Mouse (Mus musculus) liver, embryonic 15.5 days (tissue): ENCODE data around the gene Myg1. TPM values are rescaled to one million over a fixed set of nuclear protein-coding genes. Genes with fewer than 3 reads are reported as not detected.
A peak's percentile ranks its signal among the peaks of the same experiment; 100 is the strongest.

ENCODE experiments used
- ATAC-seq: fragments of 200-750 bp; cut with Nextera tagmentation; 2 replicates; pipeline ENCODE4 v1.8.0; 2017; ENCODE audit warnings: moderate number of reproducible peaks, mild to moderate bottlenecking, moderate library complexity; ENCODE audit not compliant: insufficient read depth
- H3K27ac ChIP-seq: fragments of 300-500 bp; sonication (generic); replicated peaks from 2 replicates; pipeline ENCODE4 v1.5.1; 2015; ENCODE audit warnings: mild to moderate bottlenecking, inconsistent platforms
- H3K27me3 ChIP-seq: fragments of 300-500 bp; sonication (generic); 2 replicates; pipeline ENCODE4 v1.6.1; 2015; ENCODE audit warnings: mild to moderate bottlenecking, inconsistent platforms
- H3K36me3 ChIP-seq: fragments of 300-500 bp; sonication (generic); replicated peaks from 2 replicates; pipeline ENCODE4 v1.6.1; 2015; ENCODE audit warnings: moderate library complexity, mild to moderate bottlenecking, inconsistent platforms
- H3K4me1 ChIP-seq: fragments of 300-500 bp; sonication (generic); replicated peaks from 2 replicates; pipeline ENCODE4 v1.6.1; 2015; ENCODE audit warnings: inconsistent platforms
- H3K4me2 ChIP-seq: fragments of 300-500 bp; sonication (generic); 2 replicates; pipeline ENCODE4 v1.6.1; 2015; ENCODE audit warnings: moderate library complexity, mild to moderate bottlenecking, inconsistent platforms
- H3K4me3 ChIP-seq: fragments of 300-500 bp; sonication (generic); replicated peaks from 2 replicates; pipeline ENCODE4 v1.5.1; 2015; ENCODE audit warnings: mild to moderate bottlenecking, inconsistent platforms
- H3K9ac ChIP-seq: fragments of 300-500 bp; sonication (generic); 2 replicates; pipeline ENCODE4 v1.6.1; 2015; ENCODE audit warnings: moderate library complexity, mild to moderate bottlenecking, inconsistent platforms
- H3K9me3 ChIP-seq: fragments of 300-500 bp; sonication (generic); replicated peaks from 2 replicates; pipeline ENCODE4 v1.6.1; 2016; ENCODE audit warnings: inconsistent platforms
- WGBS: fragments of 180-500 bp; shearing (Covaris S2); methylation state at CpG from one replicate; pipeline ENCODE4 v1.1.7; 2015; ENCODE audit warnings: mixed read lengths; ENCODE audit not compliant: insufficient replicate concordance; 5-methylcytosine and 5-hydroxymethylcytosine counted together
- polyA plus RNA-seq: library from polyadenylated mRNA; unstranded; fragments of >200 nt; fragmentation: Nextera tagmentation; extraction: Ambion mirVana; gene quantifications from 2 replicates; pipeline ENCODE4 v1.2.1, GENCODE M21; 2015

Myg1 gene
- polyA plus RNA-seq, 1 experiment from 2014 or later: 40.1 TPM

GRCm38 (mm10) chr15:102346444-102346843, 14.9 kb downstream of the Myg1 start:
- Histone ChIP-seq H3K27ac (no peak overlapping the region), H3K4me3 (no peak overlapping the region), H3K4me2 (no peak overlapping the region), H3K27me3 (no peaks in the 10 kb centered on the region), H3K4me1 (peaks cover 18% of the 10 kb centered on the region), H3K9ac (no peak overlapping the region), H3K36me3 (peaks cover 58% of the 10 kb centered on the region), H3K9me3 (no peaks in the 10 kb centered on the region)
- ATAC-seq: no peak
- 72% methylated on average over 4 of the region's 4 CpGs for WGBS

GRCm38 (mm10) chr15:102350138-102350941, 18.8 kb downstream of the Myg1 start, which contains the start of gene Aaas:
Aaas (minus strand) TSS chr15:102350771.
- peaks cover 29% of the 10 kb centered on the region for H3K27me3 ChIP-seq
- peak within 1 kb of the TSS; percentile 82 for H3K9ac ChIP-seq
- H3K9me3 ChIP-seq: no peaks in the 10 kb centered on the region
- H3K27ac ChIP-seq: peak within 1 kb of the TSS; percentile 76
- peak within 1 kb of the TSS; percentile 71 for H3K4me2 ChIP-seq
- peak within 1 kb of the TSS; percentile 85 for H3K4me3 ChIP-seq
- H3K4me1 ChIP-seq: peaks cover 24% of the 10 kb centered on the region
- under 1% methylated on average over 56 of the region's 56 CpGs for WGBS
- peak; percentile 89 for ATAC-seq
- peaks cover 27% of the 10 kb centered on the region for H3K36me3 ChIP-seq

- peak overlapping the region; percentile 71 for H3K4me2 ChIP-seq
- H3K4me1 ChIP-seq: peaks cover 30% of the 10 kb centered on the region
- H3K27ac ChIP-seq: peak overlapping the region; percentile 71
- H3K4me3 ChIP-seq: peak overlapping the region; percentile 85
- H3K9me3 ChIP-seq: no peaks in the 10 kb centered on the region
- peaks cover 35% of the 10 kb centered on the region for H3K27me3 ChIP-seq
- WGBS: 7% methylated on average over 11 of the region's 11 CpGs
- ATAC-seq: peak; percentile 32
- peak overlapping the region; percentile 82 for H3K9ac ChIP-seq
- H3K36me3 ChIP-seq: peaks cover 21% of the 10 kb centered on the region
Measured at GRCm38 (mm10) chr15:102350942-102351291, 19.4 kb downstream of the Myg1 start.

- H3K9ac ChIP-seq: no peak overlapping the region
- no peak for ATAC-seq
- H3K9me3 ChIP-seq: no peaks in the 10 kb centered on the region
- H3K4me1 ChIP-seq: peaks cover 34% of the 10 kb centered on the region
- H3K36me3 ChIP-seq: peaks cover 9% of the 10 kb centered on the region; the same call in 1 of the 2 replicates
- peaks cover 47% of the 10 kb centered on the region for H3K27me3 ChIP-seq
- no peak overlapping the region for H3K27ac ChIP-seq
- H3K4me3 ChIP-seq: no peak overlapping the region
- WGBS: 53% methylated on average over 2 of the region's 2 CpGs
- H3K4me2 ChIP-seq: no peak overlapping the region
Measured at GRCm38 (mm10) chr15:102352177-102352576, 20.7 kb downstream of the Myg1 start.

- Histone ChIP-seq H3K27me3 (peaks cover 66% of the 10 kb centered on the region), H3K4me1 (peaks cover 38% of the 10 kb centered on the region), H3K27ac (no peak overlapping the region), H3K9me3 (no peaks in the 10 kb centered on the region), H3K36me3 (no peaks in the 10 kb centered on the region), H3K9ac (no peak overlapping the region), H3K4me3 (no peak overlapping the region), H3K4me2 (no peak overlapping the region)
- 63% methylated on average over 2 of the region's 2 CpGs for WGBS
- ATAC-seq: no peak
Measured at GRCm38 (mm10) chr15:102353986-102354385, 22.5 kb downstream of the Myg1 start.

GRCm38 (mm10) chr15:102355134-102355870, 23.8 kb downstream of the Myg1 start:
- H3K36me3 ChIP-seq: no peaks in the 10 kb centered on the region
- no peak overlapping the region for H3K27ac ChIP-seq
- peaks cover 27% of the 10 kb centered on the region for H3K4me1 ChIP-seq
- WGBS: under 1% methylated on average over 49 of the region's 49 CpGs
- peak overlapping the region; percentile 79 for H3K4me2 ChIP-seq
- H3K9me3 ChIP-seq: no peaks in the 10 kb centered on the region
- peak overlapping the region; percentile 51 for H3K4me3 ChIP-seq
- peaks cover 79% of the 10 kb centered on the region for H3K27me3 ChIP-seq
- no peak for ATAC-seq
- peak overlapping the region; percentile 27; the same call in 1 of the 2 replicates for H3K9ac ChIP-seq

- Histone ChIP-seq H3K9ac (peak overlapping the region; percentile 27; the same call in 1 of the 2 replicates), H3K4me2 (peak overlapping the region; percentile 79), H3K36me3 (no peaks in the 10 kb centered on the region), H3K9me3 (no peaks in the 10 kb centered on the region), H3K27ac (no peak overlapping the region), H3K4me3 (peak overlapping the region; percentile 51), H3K27me3 (peaks cover 85% of the 10 kb centered on the region), H3K4me1 (peaks cover 26% of the 10 kb centered on the region)
- WGBS: 1% methylated on average over 37 of the region's 38 CpGs
- no peak for ATAC-seq
Measured at GRCm38 (mm10) chr15:102355871-102356441, 24.4 kb downstream of the Myg1 start.

- Histone ChIP-seq H3K36me3 (no peaks in the 10 kb centered on the region), H3K9me3 (no peaks in the 10 kb centered on the region), H3K9ac (no peak overlapping the region), H3K4me1 (peaks cover 22% of the 10 kb centered on the region), H3K27me3 (peaks cover 91% of the 10 kb centered on the region), H3K4me2 (peak overlapping the region; percentile 79), H3K27ac (no peak overlapping the region), H3K4me3 (no peak overlapping the region)
- 33% methylated on average over 16 of the region's 16 CpGs for WGBS
- no peak for ATAC-seq
Measured at GRCm38 (mm10) chr15:102356501-102357325, 25.2 kb downstream of the Myg1 start.

- H3K4me1 ChIP-seq: peaks cover 28% of the 10 kb centered on the region
- 2% methylated on average over 25 of the region's 25 CpGs for WGBS
- no peaks in the 10 kb centered on the region for H3K9me3 ChIP-seq
- peaks cover 94% of the 10 kb centered on the region for H3K27me3 ChIP-seq
- no peak overlapping the region; the same call in 1 of the 2 replicates for H3K4me2 ChIP-seq
- H3K9ac ChIP-seq: no peak overlapping the region
- H3K36me3 ChIP-seq: no peaks in the 10 kb centered on the region
- ATAC-seq: no peak
- no peak overlapping the region for H3K4me3 ChIP-seq
- no peak overlapping the region for H3K27ac ChIP-seq
Measured at GRCm38 (mm10) chr15:102358126-102358525, 26.6 kb downstream of the Myg1 start.

- peaks cover 97% of the 10 kb centered on the region for H3K27me3 ChIP-seq
Measured at GRCm38 (mm10) chr15:102358834-102359233, 27.3 kb downstream of the Myg1 start.

More at GRCm38 (mm10) chr15:102358834-102359233, 27.3 kb downstream of the Myg1 start:
- 32% methylated on average over 5 of the region's 5 CpGs for WGBS
- Histone ChIP-seq H3K4me3 (no peak overlapping the region), H3K4me1 (peaks cover 28% of the 10 kb centered on the region), H3K27ac (no peak overlapping the region), H3K4me2 (no peak overlapping the region), H3K9me3 (no peaks in the 10 kb centered on the region), H3K9ac (no peak overlapping the region), H3K36me3 (no peaks in the 10 kb centered on the region)
- ATAC-seq: no peak
